Mouse (Mus musculus) MEL (cell line): ENCODE data around the gene Dvl2. TPM values are rescaled to one million over a fixed set of nuclear protein-coding genes. Genes with fewer than 3 reads are reported as not detected.

Experiments
- DNase-seq: peaks from one replicate; pipeline ENCODE4 v3.0.0; 2011; ENCODE audit warnings: low read depth, low spot score
- H3K27ac ChIP-seq: 2 replicates; pipeline ENCODE4 v1.5.1; 2012; ENCODE audit warnings: low read depth, mild to moderate bottlenecking, control low read depth, low read length, moderate library complexity; ENCODE audit not compliant: control insufficient read depth
- H3K27me3 ChIP-seq, 2 experiments: fragments of 150-350 bp in 1 of 2; sonication (generic) in 1 of 2; 2 replicates each; pipeline ENCODE4 v1.6.1; 2012; ENCODE audit warnings: low read length in 2 of 2, mild to moderate bottlenecking in 2 of 2, improper control_type of control experiment in 1 of 2, moderate library complexity in 1 of 2; ENCODE audit not compliant: insufficient read depth in 2 of 2, control insufficient read depth in 1 of 2
- H3K36me3 ChIP-seq, 2 experiments: 2 replicates each; pipeline ENCODE4 v1.6.1; 2012 to 2014; ENCODE audit warnings: low read length in 2 of 2, improper control_type of control experiment in 1 of 2, inconsistent platforms in 1 of 2, mild to moderate bottlenecking in 1 of 2; ENCODE audit not compliant: insufficient read depth in 2 of 2, control insufficient read depth in 1 of 2
- H3K4me1 ChIP-seq, 2 experiments: fragments of 150-350 bp in 1 of 2; sonication (generic) in 1 of 2; 2 replicates each; pipeline ENCODE4 v1.6.1; 2012; ENCODE audit warnings: low read length in 2 of 2, improper control_type of control experiment in 1 of 2, mild to moderate bottlenecking in 1 of 2; ENCODE audit not compliant: insufficient read depth in 2 of 2, control insufficient read depth in 1 of 2
- H3K4me3 ChIP-seq, 2 experiments: fragments of 150-350 bp in 1 of 2; sonication (generic) in 1 of 2; 2 replicates each; pipeline ENCODE4 v1.5.1; 2012; ENCODE audit warnings: low read depth in 2 of 2, low read length in 2 of 2, mild to moderate bottlenecking in 2 of 2, moderate library complexity in 2 of 2, control low read depth in 1 of 2, improper control_type of control experiment in 1 of 2; ENCODE audit not compliant: control insufficient read depth in 1 of 2, insufficient read depth in 1 of 2
- H3K79me2 ChIP-seq: 2 replicates; pipeline ENCODE4 v1.6.1; 2012; ENCODE audit warnings: mild to moderate bottlenecking, low read length, moderate library complexity; ENCODE audit not compliant: control insufficient read depth, poor library complexity, insufficient read depth
- H3K9ac ChIP-seq: 2 replicates; pipeline ENCODE4 v1.6.1; 2012; ENCODE audit warnings: low read depth, mild to moderate bottlenecking, control low read depth, low read length, moderate library complexity; ENCODE audit not compliant: control insufficient read depth, poor library complexity, severe bottlenecking
- H3K9me3 ChIP-seq: fragments of 150-350 bp; sonication (generic); replicated peaks from 2 replicates; pipeline ENCODE4 v1.6.1; 2012; ENCODE audit warnings: mild to moderate bottlenecking, low read length, improper control_type of control experiment, moderate library complexity; ENCODE audit not compliant: insufficient read depth
- BHLHE40 ChIP-seq: IDR thresholded peaks from 2 replicates; pipeline ENCODE4 v1.6.1; 2012; ENCODE audit warnings: low read depth, mild to moderate bottlenecking, inconsistent platforms, low read length, improper control_type of control experiment, borderline replicate concordance
- CHD1 ChIP-seq: IDR thresholded peaks from 2 replicates; pipeline ENCODE4 v1.6.1; 2012; ENCODE audit warnings: low read depth, mild to moderate bottlenecking, inconsistent platforms, low read length, improper control_type of control experiment
- EP300 ChIP-seq, 2 experiments: IDR thresholded peaks; 2 replicates each; pipeline ENCODE4 v1.6.1; 2011; ENCODE audit warnings: improper control_type of control experiment in 2 of 2, low read length in 2 of 2, low read depth in 1 of 2, mild to moderate bottlenecking in 1 of 2
- ETS1 ChIP-seq: IDR thresholded peaks from 2 replicates; pipeline ENCODE4 v1.6.1; 2012; ENCODE audit warnings: low read depth, mild to moderate bottlenecking, inconsistent platforms, low read length, improper control_type of control experiment, moderate library complexity
- GATA1 ChIP-seq: IDR thresholded peaks from 2 replicates; pipeline ENCODE4 v1.6.1; 2011; ENCODE audit warnings: low read depth, low read length, improper control_type of control experiment
- HCFC1 ChIP-seq: IDR thresholded peaks from 2 replicates; pipeline ENCODE4 v1.6.1; 2012; ENCODE audit warnings: low read depth, mild to moderate bottlenecking, inconsistent platforms, low read length, improper control_type of control experiment, moderate library complexity
- JUND ChIP-seq: IDR thresholded peaks from 2 replicates; pipeline ENCODE4 v1.6.1; 2011; ENCODE audit warnings: low read depth, mild to moderate bottlenecking, improper control_type of control experiment, low read length
- KAT2A ChIP-seq: conservative IDR thresholded peaks from 2 replicates; pipeline ENCODE4 v1.6.1; 2012; ENCODE audit warnings: low read depth, low read length, improper control_type of control experiment, inconsistent platforms
- MAZ ChIP-seq: IDR thresholded peaks from 2 replicates; pipeline ENCODE4 v1.6.1; 2012; ENCODE audit warnings: low read depth, mild to moderate bottlenecking, inconsistent platforms, low read length, improper control_type of control experiment
- MEF2A ChIP-seq: IDR thresholded peaks from 2 replicates; pipeline ENCODE4 v1.6.1; 2014; ENCODE audit warnings: low read depth, mild to moderate bottlenecking, inconsistent platforms, low read length, improper control_type of control experiment; ENCODE audit not compliant: poor library complexity, insufficient replicate concordance, severe bottlenecking; ENCODE audit errors: extremely low read depth
- MXI1 ChIP-seq: IDR thresholded peaks from 2 replicates; pipeline ENCODE4 v1.6.1; 2011; ENCODE audit warnings: mild to moderate bottlenecking, low read depth, low read length, improper control_type of control experiment
- MYB ChIP-seq: IDR thresholded peaks from 2 replicates; pipeline ENCODE4 v1.6.1; 2011; ENCODE audit warnings: mild to moderate bottlenecking, low read depth, low read length, improper control_type of control experiment
- MYC ChIP-seq: IDR thresholded peaks from 2 replicates; pipeline ENCODE4 v1.6.1; 2011; ENCODE audit warnings: low read depth, mild to moderate bottlenecking, low read length, improper control_type of control experiment, moderate library complexity
- NRF1 ChIP-seq: IDR thresholded peaks from 2 replicates; pipeline ENCODE4 v1.6.1; 2014; ENCODE audit warnings: low read depth, mild to moderate bottlenecking, inconsistent platforms, low read length, improper control_type of control experiment, moderate library complexity; ENCODE audit not compliant: poor library complexity, insufficient read depth, severe bottlenecking
- POLR2AphosphoS2 ChIP-seq: IDR thresholded peaks from 2 replicates; pipeline ENCODE4 v1.6.1; 2011; ENCODE audit warnings: low read length, improper control_type of control experiment
- POLR2AphosphoS5 ChIP-seq: IDR thresholded peaks from 2 replicates; pipeline ENCODE4 v1.6.1; 2012; ENCODE audit warnings: low read depth, borderline replicate concordance, mild to moderate bottlenecking, inconsistent platforms, low read length, moderate library complexity, mixed read lengths
- RAD21 ChIP-seq: IDR thresholded peaks from 2 replicates; pipeline ENCODE4 v1.6.1; 2011; ENCODE audit warnings: mild to moderate bottlenecking, low read depth, low read length, improper control_type of control experiment
- RCOR1 ChIP-seq: IDR thresholded peaks from 2 replicates; pipeline ENCODE4 v1.6.1; 2012; ENCODE audit warnings: low read depth, mild to moderate bottlenecking, inconsistent platforms, low read length, improper control_type of control experiment
- TAL1 ChIP-seq: IDR thresholded peaks from 2 replicates; pipeline ENCODE4 v1.6.1; 2012; ENCODE audit warnings: mild to moderate bottlenecking, inconsistent platforms, low read length, moderate library complexity, mixed read lengths
- TCF12 ChIP-seq: IDR thresholded peaks from 2 replicates; pipeline ENCODE4 v1.6.1; 2014; ENCODE audit warnings: low read depth, mild to moderate bottlenecking, inconsistent platforms, low read length, improper control_type of control experiment, moderate library complexity
- UBTF ChIP-seq: IDR thresholded peaks from 2 replicates; pipeline ENCODE4 v1.6.1; 2012; ENCODE audit warnings: low read depth, mild to moderate bottlenecking, inconsistent platforms, low read length, improper control_type of control experiment, moderate library complexity, borderline replicate concordance; ENCODE audit not compliant: insufficient read depth
- USF1 ChIP-seq: IDR thresholded peaks from 2 replicates; pipeline ENCODE4 v1.6.1; 2014; ENCODE audit warnings: low read depth, mild to moderate bottlenecking, inconsistent platforms, low read length, improper control_type of control experiment, moderate library complexity
- ZC3H11A ChIP-seq: IDR thresholded peaks from 2 replicates; pipeline ENCODE4 v1.6.1; 2012; ENCODE audit warnings: low read depth, mild to moderate bottlenecking, inconsistent platforms, low read length, improper control_type of control experiment
- ZKSCAN1 ChIP-seq: IDR thresholded peaks from 2 replicates; pipeline ENCODE4 v1.6.1; 2012; ENCODE audit warnings: low read depth, mild to moderate bottlenecking, inconsistent platforms, low read length, improper control_type of control experiment, moderate library complexity
- ZMIZ1 ChIP-seq: IDR thresholded peaks from 2 replicates; pipeline ENCODE4 v1.6.1; 2012; ENCODE audit warnings: low read depth, mild to moderate bottlenecking, inconsistent platforms, low read length, improper control_type of control experiment, moderate library complexity
- ZNF384 ChIP-seq: IDR thresholded peaks from 2 replicates; pipeline ENCODE4 v1.6.1; 2012; ENCODE audit warnings: low read depth, mild to moderate bottlenecking, inconsistent platforms, low read length, improper control_type of control experiment
- polyA plus RNA-seq, 2 experiments: library from polyadenylated mRNA; stranded (reverse) in 1 of 2; unstranded in 1 of 2; fragments of >175 nt in 1 of 2; fragments of >200 nt in 1 of 2; gene quantifications; 2 replicates each; pipeline versions ENCODE4 v1.2.1 to v1.2.4; 2012; ENCODE audit warnings: low replicate concordance in 2 of 2, low read depth in 1 of 2; ENCODE audit not compliant: insufficient read length in 2 of 2, insufficient read depth in 1 of 2, missing spikeins in 1 of 2
- total RNA-seq: library from RNA; depleted of rRNA; stranded (reverse); fragments of 300-350 nt; gene quantifications from 2 replicates; pipeline ENCODE4 v1.2.3, GENCODE M21; 2012

Dvl2 gene
- total and polyA plus RNA-seq, 3 experiments: 38.5 to 40.1 TPM; not detected in 1

GRCm38 (mm10) chr11:69966006-69966859 is 34.2 kb upstream of the Dvl2 start:
- Histone ChIP-seq H3K27me3 (no peaks in the 10 kb centered on the region), H3K9me3 (no peaks in the 10 kb centered on the region), H3K4me1 (peaks cover 0 to 10% of the 10 kb centered on the region in 2 experiments; a peak in 3 of 4 replicates), H3K4me3 (peak overlapping the region; percentile 26 to 31; a peak in 3 of 4 replicates), H3K36me3 (peaks cover 4 to 6% of the 10 kb centered on the region in 2 experiments), H3K27ac (no peak overlapping the region), H3K9ac (peak overlapping the region; percentile 45), H3K79me2 (no peaks in the 10 kb centered on the region)
- peak; percentile 62 for DNase-seq
- no peak for TF ChIP-seq UBTF
- peak in 1 of 2 experiments; percentile 56; a peak in 2 of 4 replicates for TF ChIP-seq EP300 (IDR thresholded peaks at IDR 0.05; ENCODE audit: low read depth in 1 of 2, low read length in 2 of 2)
- TF ChIP-seq ZKSCAN1: no peak
- no peak for TF ChIP-seq ZC3H11A
- 0 out of 2 replicates have a peak, but pooled peaks have one; percentile 0 for TF ChIP-seq HCFC1
- TF ChIP-seq TAL1: no peak
- peak; percentile 48 for TF ChIP-seq GATA1
- peak; percentile 49; the same call in 1 of the 2 replicates for TF ChIP-seq TCF12
- TF ChIP-seq MYB: no peak
- TF ChIP-seq ETS1: no peak
- no peak for TF ChIP-seq CHD1
- TF ChIP-seq POLR2AphosphoS5: 0 out of 2 replicates have a peak, but pooled peaks have one; percentile 71
- TF ChIP-seq BHLHE40: 0 out of 2 replicates have a peak, but pooled peaks have one; percentile 15
- no peak for TF ChIP-seq ZMIZ1
- TF ChIP-seq JUND: no peak
- TF ChIP-seq KAT2A: no peak
- TF ChIP-seq MEF2A: no peak
- TF ChIP-seq USF1: no peak
- no peak for TF ChIP-seq MYC
- no peak for TF ChIP-seq POLR2AphosphoS2
- no peak for TF ChIP-seq NRF1
- TF ChIP-seq MAZ: no peak
- no peak for TF ChIP-seq ZNF384
- TF ChIP-seq RCOR1: peak; percentile 54; the same call in 1 of the 2 replicates
- no peak for TF ChIP-seq RAD21
- no peak for TF ChIP-seq MXI1
